Mouse (Mus musculus) heart, postnatal 0 days (tissue): ENCODE data around the gene Stk10.

ENCODE experiments used
- CTCF ChIP-seq: IDR thresholded peaks from 2 replicates; pipeline ENCODE4 v1.5.1; 2016; ENCODE audit warnings: antibody characterized with exemption, control low read depth, low read depth
- EP300 ChIP-seq: IDR thresholded peaks from 2 replicates; pipeline ENCODE4 v1.6.1; 2016; ENCODE audit warnings: antibody characterized with exemption, low read depth

DNA sequence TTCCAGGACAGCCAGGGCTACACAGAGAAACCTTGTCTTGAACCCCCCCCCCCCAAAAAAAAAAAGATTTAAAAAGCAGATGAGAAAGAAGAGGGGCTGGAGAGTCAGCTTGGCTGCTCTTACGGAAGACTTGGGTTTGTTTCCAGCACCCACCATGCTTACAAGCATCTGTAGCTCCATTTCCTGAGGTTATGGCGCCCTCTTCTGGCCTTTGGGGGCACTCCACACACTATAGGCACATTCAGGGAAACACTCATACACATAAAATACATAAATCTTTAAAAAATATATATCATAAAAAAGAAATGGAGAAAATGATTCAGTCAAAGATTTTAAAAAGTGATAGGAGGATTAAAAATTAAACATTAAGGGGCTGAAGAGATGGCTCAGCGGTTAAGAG lies 100.4 kb downstream of the Stk10 start:
- TF ChIP-seq CTCF = no peak
- TF ChIP-seq EP300 = no peak
